Mouse (Mus musculus): ENCODE results near the gene Mmp8.

The Mmp8 gene

DNA sequence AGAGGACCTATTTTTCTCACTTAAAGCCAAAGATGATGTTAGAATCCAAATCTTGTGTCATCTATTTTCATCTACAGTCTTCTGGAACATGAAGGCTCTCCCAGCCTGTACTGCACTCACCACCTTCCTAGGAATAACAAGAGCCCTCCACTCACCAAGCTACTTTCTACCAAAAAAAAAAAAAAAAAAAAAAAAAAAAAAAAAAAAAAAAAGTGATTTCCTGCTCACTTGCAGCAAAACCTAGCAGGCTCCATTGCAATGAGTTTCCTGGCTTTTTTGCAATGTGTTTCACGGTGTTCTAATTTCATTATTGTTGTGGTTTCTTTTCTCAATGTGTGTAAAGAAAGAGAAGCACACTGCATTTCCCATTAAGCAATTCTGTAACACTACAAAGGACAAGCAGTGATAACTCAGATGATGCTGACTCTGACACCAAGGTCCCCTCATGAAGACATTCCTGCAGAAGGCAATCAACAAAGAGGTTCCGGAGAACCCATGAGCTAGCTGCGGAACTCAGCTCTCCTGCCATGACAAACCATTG lies 35.1 kb downstream of the Mmp8 start:
- DNase-seq (ENCODE audit: low read depth): no peak

DNA sequence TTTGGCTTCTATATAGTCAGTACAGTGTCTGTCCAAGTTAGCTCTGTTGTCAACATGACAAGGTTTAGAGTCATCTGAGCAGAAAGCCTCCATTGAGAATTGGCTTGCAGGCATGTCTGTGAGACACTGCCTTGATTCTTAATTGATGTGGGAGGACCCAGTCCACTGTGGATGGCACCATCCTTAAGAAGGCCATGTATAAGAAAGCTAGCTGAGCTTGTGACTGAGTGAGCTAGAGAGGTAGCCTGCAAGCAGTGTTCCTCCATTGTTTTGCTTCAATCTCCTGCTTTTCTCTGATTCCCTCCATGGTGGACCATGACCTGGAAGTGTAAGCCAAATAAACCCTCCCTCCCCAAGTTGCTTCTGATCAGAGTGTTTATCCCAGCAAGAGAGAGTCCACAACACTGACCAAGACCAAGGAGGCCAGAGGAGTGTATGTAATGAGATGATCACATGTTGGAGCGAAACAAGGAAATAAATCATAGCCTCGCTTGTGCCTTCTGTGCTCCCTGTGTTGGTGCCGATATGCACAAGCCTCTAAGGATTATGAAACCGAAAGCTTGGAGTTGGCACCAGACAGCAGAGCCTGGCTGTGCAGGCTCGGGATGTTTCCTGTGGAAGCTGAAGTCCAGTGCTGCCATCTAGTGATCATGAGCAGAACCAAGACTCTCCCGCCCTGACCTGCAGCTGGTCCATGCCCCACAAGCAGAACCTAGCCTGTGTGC lies 36.7 kb downstream of the Mmp8 start:
- DNase-seq (ENCODE audit: low read depth): peak; percentile 62

DNA sequence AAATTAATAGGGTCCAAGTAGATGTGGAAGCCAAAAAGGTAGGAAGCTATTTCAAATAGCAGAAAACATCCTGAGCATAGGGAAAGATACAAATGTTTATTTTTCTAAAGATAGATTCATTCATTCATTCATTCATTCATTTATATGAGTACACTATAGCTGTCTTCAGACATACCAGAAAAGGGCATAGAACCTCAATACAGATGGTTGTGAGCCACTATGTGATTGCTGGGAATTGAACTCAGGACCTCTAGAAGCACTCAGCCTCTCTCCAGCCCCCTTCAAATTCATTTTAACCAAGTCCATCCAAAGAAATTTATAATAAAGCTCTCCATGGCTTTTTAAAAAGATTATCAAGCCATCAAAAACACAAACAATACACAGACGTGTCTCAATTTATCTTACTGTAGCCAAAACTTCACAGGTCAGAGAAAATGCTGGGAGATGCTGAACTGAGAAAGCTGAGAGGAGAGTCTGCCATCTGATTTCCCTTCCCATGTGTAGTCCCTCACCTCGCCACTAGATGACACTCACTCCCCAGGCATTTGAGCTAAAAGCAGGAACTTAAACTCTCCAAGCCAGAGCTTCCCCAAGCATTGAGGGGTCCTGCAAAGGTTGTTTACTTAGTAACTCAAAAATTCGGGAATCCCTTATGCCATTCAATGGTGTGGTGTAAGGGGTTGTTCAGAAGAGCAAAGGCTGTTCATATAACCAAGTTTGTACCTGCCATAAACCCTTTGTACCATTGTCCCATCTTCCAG lies 44.9 kb downstream of the Mmp8 start:
- DNase-seq (ENCODE audit: low read depth): peak; percentile 65

DNA sequence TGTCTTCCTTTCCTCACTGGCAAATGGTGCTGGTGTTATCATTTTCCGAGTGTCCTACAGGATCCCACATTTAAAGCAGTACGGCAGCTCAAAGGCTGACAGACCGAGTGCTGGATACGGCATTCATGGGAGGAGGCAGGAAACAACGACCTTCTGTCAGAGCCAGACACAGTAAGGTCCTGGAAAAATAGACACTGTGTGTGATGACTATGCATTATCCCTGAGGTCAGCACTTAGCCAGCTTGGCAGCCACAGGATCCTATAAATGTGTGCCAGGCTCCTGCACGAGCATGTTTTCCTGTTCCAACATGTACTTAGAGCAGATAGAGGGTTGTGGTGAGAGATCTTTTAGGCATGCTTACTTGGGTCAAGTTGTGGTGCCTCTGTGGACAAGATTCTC lies 45.7 kb downstream of the Mmp8 start:
- no peak for DNase-seq (ENCODE audit: low read depth)

DNA sequence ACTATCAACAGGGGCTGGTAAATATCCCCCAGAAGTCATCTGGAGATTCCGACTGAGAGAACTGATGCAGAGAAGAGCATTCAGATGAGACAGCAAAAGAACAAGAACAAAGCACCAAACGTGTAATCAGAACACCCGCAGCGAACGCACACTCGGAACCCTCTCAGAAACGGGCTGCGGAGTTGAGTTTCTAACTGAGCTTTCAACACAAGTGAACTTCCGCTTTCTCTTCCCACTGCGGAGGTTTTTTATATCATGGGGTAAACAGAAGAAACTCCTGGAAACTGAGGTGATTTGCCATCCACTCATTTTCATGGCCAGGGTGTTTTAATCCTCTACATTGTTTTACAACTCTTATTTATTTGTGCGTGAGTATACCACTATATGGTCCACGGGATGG lies 47.4 kb downstream of the Mmp8 start:
- no peak for DNase-seq (ENCODE audit: low read depth)
